Mouse (Mus musculus) lung, embryonic 15.5 days (tissue): ENCODE results near the gene Sox5. TPM values are rescaled to one million over a fixed set of nuclear protein-coding genes. Genes with fewer than 3 reads are reported as not detected.

Source experiments
- ATAC-seq: fragments of 200-750 bp; cut with Nextera tagmentation; 2 replicates; pipeline ENCODE4 v1.8.0; 2017; ENCODE audit warnings: moderate number of reproducible peaks, borderline replicate concordance; ENCODE audit not compliant: low FRiP score, low TSS enrichment; ENCODE audit errors: extremely low read depth
- H3K27ac ChIP-seq: fragments of 300-500 bp; sonication (generic); 2 replicates; pipeline ENCODE4 v1.5.1; 2015; ENCODE audit warnings: moderate library complexity, mild to moderate bottlenecking, inconsistent platforms
- H3K27me3 ChIP-seq: fragments of 300-500 bp; sonication (generic); 2 replicates; pipeline ENCODE4 v1.6.1; 2015; ENCODE audit warnings: inconsistent platforms
- H3K36me3 ChIP-seq: fragments of 300-500 bp; sonication (generic); 2 replicates; pipeline ENCODE4 v1.6.1; 2015; ENCODE audit warnings: inconsistent platforms
- H3K4me1 ChIP-seq: fragments of 300-500 bp; sonication (generic); 2 replicates; pipeline ENCODE4 v1.6.1; 2015; ENCODE audit warnings: inconsistent platforms
- H3K4me2 ChIP-seq: fragments of 300-500 bp; sonication (generic); 2 replicates; pipeline ENCODE4 v1.6.1; 2015; ENCODE audit warnings: inconsistent platforms, mild to moderate bottlenecking, moderate library complexity
- H3K4me3 ChIP-seq: fragments of 300-500 bp; sonication (generic); 2 replicates; pipeline ENCODE4 v1.5.1; 2015; ENCODE audit warnings: mild to moderate bottlenecking, inconsistent platforms
- H3K9ac ChIP-seq: fragments of 300-500 bp; sonication (generic); 2 replicates; pipeline ENCODE4 v1.6.1; 2015; ENCODE audit warnings: inconsistent platforms
- H3K9me3 ChIP-seq: fragments of 300-500 bp; sonication (generic); 2 replicates; pipeline ENCODE4 v1.6.1; 2016; ENCODE audit warnings: inconsistent platforms
- WGBS: fragments of 180-500 bp; shearing (Covaris S2); methylation state at CpG from one replicate; pipeline ENCODE4 v1.1.7; 2015; 5-methylcytosine and 5-hydroxymethylcytosine counted together
- polyA plus RNA-seq: library from polyadenylated mRNA; unstranded; fragments of >200 nt; fragmentation: Nextera tagmentation; extraction: Ambion mirVana; gene quantifications from 2 replicates; pipeline ENCODE4 v1.2.1, GENCODE M21; 2015

The Sox5 gene
- polyA plus RNA-seq, 1 experiment from 2014 or later: 23.7 TPM

DNA sequence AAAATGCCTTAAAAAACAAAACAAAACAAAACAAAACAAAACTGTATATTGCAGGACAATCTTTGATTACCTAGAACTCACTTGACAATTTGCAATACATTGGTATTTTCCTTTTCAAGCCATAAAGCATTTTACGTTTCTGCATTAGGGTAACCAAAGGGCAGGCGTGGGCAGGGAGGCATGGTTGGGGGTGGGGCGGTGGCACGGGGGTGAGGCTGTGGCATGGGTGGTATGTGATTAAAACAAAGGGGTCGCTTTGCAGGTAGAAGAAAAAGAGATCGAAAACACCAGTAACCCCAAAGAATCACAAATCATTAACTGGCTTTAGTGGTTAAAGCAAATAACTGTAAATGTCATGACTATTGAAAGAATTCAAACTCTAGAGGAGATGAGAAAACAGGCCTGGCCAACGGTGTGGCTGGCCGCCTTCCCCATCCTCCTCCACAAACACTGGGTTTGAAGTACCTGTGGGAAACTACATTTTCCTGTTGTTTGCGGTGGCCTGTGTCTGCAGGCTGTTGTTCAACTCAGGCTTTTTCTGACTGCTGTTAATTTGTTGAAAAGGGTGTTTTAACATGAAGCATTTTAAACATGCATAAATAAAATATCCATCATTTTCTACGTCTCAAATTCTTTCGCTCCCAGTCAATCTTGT lies 289.9 kb downstream of the Sox5 start:
- no peaks in the 10 kb centered on the region for H3K36me3 ChIP-seq
- ATAC-seq: peak; percentile 65; the same call in 1 of the 2 replicates
- H3K27ac ChIP-seq: peak overlapping the region; percentile 78
- H3K27me3 ChIP-seq: no peaks in the 10 kb centered on the region
- H3K4me2 ChIP-seq: no peak overlapping the region
- H3K4me3 ChIP-seq: no peak overlapping the region
- no peak overlapping the region for H3K9ac ChIP-seq
- H3K4me1 ChIP-seq: peaks cover 3% of the 10 kb centered on the region; the same call in 1 of the 2 replicates
- H3K9me3 ChIP-seq: peaks cover 4% of the 10 kb centered on the region; the same call in 1 of the 2 replicates
- WGBS: 41% methylated on average over 11 of the region's 11 CpGs

DNA sequence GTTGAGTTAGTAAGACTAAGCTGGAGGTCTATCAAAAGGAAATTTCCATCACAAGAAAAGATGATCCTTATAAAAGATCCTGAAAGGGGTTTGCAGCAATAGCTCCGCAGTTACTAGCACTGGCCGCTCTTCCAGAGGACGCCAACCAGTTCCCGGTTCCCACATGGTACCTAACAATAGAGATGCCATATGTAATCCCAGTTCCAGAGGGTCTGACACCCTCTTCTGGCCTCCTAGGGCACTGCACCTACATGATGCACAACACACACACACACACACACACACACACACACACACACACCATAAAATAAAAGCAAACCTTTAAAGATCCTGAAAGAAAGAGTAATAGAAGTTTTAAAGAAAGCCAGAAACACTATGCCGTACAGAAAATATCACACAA lies 290.9 kb downstream of the Sox5 start:
- Histone ChIP-seq H3K4me2 (no peak overlapping the region), H3K27me3 (no peaks in the 10 kb centered on the region), H3K9ac (no peak overlapping the region), H3K9me3 (peaks cover 4% of the 10 kb centered on the region; the same call in 1 of the 2 replicates), H3K4me1 (peaks cover 3% of the 10 kb centered on the region; the same call in 1 of the 2 replicates), H3K27ac (peak overlapping the region; percentile 59; the same call in 1 of the 2 replicates), H3K4me3 (no peak overlapping the region), H3K36me3 (no peaks in the 10 kb centered on the region)
- WGBS: 96% methylated on average over 5 of the region's 5 CpGs
- ATAC-seq: no peak

DNA sequence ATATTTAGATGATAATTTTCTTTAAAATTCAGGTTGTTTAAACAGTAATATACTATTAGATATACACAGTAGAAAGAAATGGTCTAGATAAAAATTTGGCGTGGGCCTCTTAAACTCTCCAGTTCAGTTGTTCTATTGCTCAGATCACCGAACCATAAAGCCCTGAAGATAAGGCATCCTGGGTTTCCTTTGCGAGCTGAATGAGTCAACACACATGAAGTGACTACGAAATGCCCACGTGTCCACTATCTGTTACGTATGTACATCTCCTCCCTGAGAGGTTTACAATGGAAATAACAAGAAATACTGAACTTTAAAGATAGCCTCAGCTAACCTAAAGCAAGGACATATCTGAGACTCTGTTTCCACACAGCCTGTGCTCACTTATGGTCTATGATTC lies 296.2 kb downstream of the Sox5 start:
- H3K4me2 ChIP-seq: no peak overlapping the region
- WGBS: 81% methylated on average over 6 of the region's 6 CpGs
- no peak for ATAC-seq

DNA sequence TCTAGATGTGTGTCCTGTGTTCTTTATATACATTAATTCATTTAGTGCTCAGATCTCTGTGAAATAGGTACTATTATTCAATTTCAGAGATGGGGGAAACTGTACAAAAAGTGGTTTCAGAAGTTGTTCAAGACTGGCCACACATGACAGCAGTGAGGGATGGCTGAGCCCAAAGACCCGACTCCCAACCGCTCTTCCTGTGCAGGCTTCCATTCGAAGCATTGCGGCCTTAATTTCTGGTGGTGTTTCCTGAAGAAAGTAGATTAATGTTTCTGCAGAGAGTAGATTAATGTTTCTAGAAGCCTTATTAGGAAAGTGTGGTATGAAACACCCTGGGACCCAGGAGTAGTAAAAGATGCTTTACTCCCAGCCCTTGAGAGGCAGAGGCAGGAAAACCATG lies 298.6 kb downstream of the Sox5 start:
- no peak overlapping the region for H3K9ac ChIP-seq
- no peak overlapping the region for H3K27ac ChIP-seq
- peaks cover 4% of the 10 kb centered on the region; the same call in 1 of the 2 replicates for H3K9me3 ChIP-seq
- H3K4me1 ChIP-seq: no peaks in the 10 kb centered on the region
- no peak overlapping the region for H3K4me2 ChIP-seq
- no peak overlapping the region for H3K4me3 ChIP-seq
- no peaks in the 10 kb centered on the region for H3K36me3 ChIP-seq
- no peak for ATAC-seq
- 63% methylated on average over 4 of the region's 4 CpGs for WGBS
- no peaks in the 10 kb centered on the region for H3K27me3 ChIP-seq

More for the DNA sequence above, 296.2 kb downstream of the Sox5 start:
- no peak overlapping the region for H3K27ac ChIP-seq
- H3K4me3 ChIP-seq: no peak overlapping the region
- H3K9me3 ChIP-seq: peaks cover 4% of the 10 kb centered on the region; the same call in 1 of the 2 replicates
- no peaks in the 10 kb centered on the region for H3K4me1 ChIP-seq
- no peak overlapping the region for H3K9ac ChIP-seq
- no peaks in the 10 kb centered on the region for H3K36me3 ChIP-seq
- no peaks in the 10 kb centered on the region for H3K27me3 ChIP-seq

DNA sequence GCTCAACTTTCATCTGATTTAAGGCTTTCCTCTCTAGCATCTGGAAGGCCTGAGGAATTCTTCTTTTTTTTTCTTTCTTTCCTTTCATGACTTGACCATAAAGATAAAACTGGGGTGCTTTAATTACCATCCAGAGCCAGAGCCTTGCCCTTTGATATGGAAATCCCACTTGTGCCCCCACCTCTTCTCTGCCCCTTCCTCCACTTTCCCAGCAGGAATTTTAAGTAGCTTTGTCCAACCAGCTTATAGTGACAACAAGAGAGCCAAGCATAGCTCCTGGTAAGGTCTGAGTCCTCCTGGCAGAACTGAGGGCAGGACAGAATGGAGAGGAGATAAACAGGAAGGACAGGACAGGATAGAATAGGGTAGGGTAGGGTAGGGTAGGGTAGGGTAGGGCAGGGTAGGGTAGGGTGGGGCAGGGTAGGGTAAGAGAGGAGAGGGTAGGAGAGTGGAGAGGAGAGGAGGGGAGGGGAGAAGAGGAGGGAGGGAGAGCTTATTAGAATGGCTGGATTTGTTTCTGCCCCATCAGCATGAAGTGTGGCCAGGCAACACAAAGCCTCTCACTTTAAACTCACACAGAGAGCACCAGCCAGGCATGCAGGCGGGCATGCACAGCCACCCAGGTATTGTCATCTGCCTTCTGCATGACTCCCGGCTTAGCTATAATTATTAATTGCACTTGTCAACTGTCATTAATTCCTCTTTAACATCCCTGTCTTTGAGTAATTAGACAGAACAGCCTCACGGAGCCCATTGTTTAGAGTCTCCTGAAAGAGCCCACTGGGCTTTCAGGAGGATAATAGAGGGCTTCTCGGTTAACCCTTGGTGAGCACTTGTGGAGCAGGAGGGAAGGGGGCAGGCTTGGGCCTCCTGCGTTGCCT lies 300.9 kb downstream of the Sox5 start:
- Histone ChIP-seq H3K27ac (no peak overlapping the region), H3K27me3 (no peaks in the 10 kb centered on the region), H3K4me2 (no peak overlapping the region), H3K4me3 (no peak overlapping the region), H3K9me3 (no peaks in the 10 kb centered on the region), H3K9ac (no peak overlapping the region), H3K36me3 (no peaks in the 10 kb centered on the region), H3K4me1 (no peaks in the 10 kb centered on the region)
- WGBS: 34% methylated on average over 5 of the region's 5 CpGs
- 0 out of 2 replicates have a peak, but pooled peaks have one; percentile 35 for ATAC-seq

DNA sequence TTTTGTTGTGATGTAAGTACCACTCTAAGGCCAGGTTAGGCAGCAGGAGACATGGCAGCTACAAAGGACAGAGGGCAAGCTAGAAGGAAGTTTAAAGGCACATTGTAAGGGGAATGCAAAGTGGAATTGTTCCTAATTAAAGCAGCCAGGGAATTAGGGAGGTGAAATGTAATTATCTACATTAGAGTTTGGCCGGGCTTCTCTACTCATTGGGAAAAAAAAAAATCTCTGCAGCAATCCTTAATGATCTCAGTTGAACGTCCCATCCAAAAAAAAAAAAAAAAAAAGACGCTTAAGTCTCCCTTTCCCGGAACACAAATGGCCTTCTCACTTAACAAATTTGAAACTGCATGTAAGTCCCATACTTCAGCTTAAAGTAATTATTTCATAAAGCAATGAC lies 301.9 kb downstream of the Sox5 start:
- H3K36me3 ChIP-seq: no peaks in the 10 kb centered on the region
- H3K9me3 ChIP-seq: no peaks in the 10 kb centered on the region
- H3K9ac ChIP-seq: no peak overlapping the region
- no peak overlapping the region for H3K4me2 ChIP-seq
- no peak overlapping the region for H3K4me3 ChIP-seq
- no peak overlapping the region for H3K27ac ChIP-seq
- no peak for ATAC-seq
- no peaks in the 10 kb centered on the region for H3K4me1 ChIP-seq
- WGBS: 48% methylated on average over 4 of the region's 4 CpGs
- H3K27me3 ChIP-seq: no peaks in the 10 kb centered on the region

DNA sequence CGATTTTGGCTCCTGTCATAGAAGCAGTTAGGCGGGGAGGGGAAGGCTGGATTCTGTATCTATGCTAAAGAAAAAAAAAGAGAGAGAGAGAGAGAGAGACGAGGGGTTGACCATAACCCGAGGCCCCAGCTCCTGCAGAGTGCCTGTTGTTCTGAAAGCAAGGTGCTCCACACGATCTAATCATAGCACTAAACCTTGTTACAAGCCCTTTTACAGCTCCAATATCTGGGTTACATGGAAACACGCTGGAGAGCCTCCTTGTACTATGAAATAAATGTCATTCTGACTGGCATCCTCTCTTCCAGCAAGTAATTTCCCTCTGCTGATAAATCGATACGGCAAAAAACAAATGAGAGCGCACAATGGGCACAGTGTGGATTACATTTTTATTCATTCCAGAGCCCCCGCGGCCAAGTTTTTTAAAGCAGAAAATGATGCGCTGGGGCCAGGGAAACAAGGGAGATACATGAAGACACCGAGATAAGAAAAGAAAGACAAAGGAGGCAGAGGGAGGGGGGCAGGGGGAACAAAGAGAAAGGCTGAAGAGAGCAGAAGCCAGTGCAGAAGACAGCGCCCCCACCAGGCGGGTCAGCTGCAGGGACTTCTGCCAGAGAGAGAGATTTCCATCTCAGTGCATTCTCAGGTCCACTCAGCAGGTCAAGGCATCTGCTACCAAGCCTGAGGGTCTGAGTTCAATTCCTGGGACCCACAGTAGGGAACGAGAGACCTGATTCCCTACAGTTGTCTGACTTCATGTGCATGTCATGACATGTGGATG lies 304.3 kb downstream of the Sox5 start:
- no peak overlapping the region for H3K4me3 ChIP-seq
- no peak overlapping the region for H3K4me2 ChIP-seq
- no peak overlapping the region for H3K9ac ChIP-seq
- no peak overlapping the region for H3K27ac ChIP-seq
- no peak for ATAC-seq
- H3K27me3 ChIP-seq: no peaks in the 10 kb centered on the region
- no peaks in the 10 kb centered on the region for H3K4me1 ChIP-seq
- 72% methylated on average over 16 of the region's 16 CpGs for WGBS
- no peaks in the 10 kb centered on the region for H3K9me3 ChIP-seq
- H3K36me3 ChIP-seq: no peaks in the 10 kb centered on the region

DNA sequence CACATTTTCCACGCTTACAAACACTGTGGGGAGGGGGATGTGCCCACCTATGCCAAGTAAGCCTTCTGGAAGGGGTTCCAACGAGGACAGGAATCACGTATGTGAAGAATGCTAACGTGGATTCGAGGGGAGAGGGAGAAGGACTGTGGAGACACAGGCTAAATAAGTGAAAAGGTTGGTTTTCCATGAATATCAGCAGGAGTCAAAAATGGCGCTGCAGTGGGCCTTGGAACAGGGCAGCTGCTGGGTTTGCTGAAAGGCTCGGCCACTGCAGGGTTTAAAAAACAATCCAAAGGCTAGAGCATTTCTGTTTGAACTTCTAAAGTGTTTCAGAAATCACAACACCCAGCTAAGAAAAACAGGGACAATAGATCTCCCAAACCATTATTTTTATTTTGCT lies 308.3 kb downstream of the Sox5 start:
- Histone ChIP-seq H3K4me2 (no peak overlapping the region), H3K4me1 (no peaks in the 10 kb centered on the region), H3K27ac (no peak overlapping the region), H3K9me3 (no peaks in the 10 kb centered on the region), H3K9ac (no peak overlapping the region), H3K27me3 (no peaks in the 10 kb centered on the region), H3K4me3 (no peak overlapping the region), H3K36me3 (no peaks in the 10 kb centered on the region)
- 88% methylated on average over 7 of the region's 7 CpGs for WGBS
- ATAC-seq: no peak

DNA sequence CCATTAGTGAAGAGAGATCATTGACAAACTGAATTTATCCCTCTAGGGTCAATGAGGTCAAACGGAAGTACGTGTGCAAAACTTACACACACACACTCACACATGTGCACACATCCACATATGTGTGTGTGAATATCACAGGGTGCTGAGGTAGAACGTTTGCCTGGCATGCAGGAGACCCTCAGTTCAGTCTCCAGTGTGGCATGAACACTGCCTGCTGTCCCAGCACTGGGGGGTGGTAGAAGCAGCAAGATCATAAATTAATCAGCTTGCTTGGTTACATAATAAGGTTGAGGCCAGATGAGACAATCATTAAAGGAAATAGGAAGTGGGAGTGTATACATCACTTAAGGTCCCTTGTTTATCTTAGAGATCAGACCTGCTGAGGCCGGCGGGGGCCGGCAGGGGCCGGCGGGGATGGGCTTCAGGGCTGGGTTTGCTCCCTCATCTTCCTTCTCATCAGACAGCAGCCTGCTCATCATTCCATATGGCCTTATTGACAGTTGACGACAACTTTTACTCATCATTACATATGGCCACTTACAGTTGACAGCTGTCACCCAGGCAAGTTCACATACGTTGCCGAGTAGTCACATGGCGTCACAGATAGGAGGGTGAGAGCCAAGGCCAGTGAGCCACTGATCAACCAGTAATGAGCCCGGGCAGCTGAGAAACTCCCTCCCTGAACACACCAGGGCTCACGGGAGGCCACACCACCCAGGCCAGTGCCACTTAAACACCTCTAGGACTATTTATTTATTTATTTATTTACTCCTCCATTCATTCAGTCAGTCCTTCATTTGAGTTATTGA lies 309.5 kb downstream of the Sox5 start:
- Histone ChIP-seq H3K9ac (no peak overlapping the region), H3K36me3 (no peaks in the 10 kb centered on the region), H3K4me3 (no peak overlapping the region), H3K4me1 (no peaks in the 10 kb centered on the region), H3K27ac (no peak overlapping the region), H3K27me3 (no peaks in the 10 kb centered on the region), H3K9me3 (no peaks in the 10 kb centered on the region), H3K4me2 (no peak overlapping the region)
- 42% methylated on average over 14 of the region's 14 CpGs for WGBS
- no peak; the same call in 1 of the 2 replicates for ATAC-seq

DNA sequence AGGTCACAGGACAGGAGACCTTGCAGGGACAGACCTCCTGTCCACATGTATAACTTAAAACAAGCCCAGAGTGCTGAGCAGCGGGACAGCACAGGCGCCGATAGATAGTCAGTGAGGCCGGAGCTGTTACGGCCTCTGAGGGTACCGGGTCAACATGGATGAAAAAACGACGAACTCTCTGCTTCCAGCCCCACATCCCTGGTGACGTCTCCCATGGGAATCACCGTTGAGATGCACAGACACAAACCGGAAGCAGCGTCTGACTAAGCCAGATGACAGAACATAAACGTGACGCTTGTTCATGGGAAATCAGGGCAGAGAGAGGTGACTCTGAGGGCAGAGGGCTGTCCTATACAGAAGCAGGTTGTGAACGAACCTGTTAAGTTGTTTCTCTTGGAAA lies 315.1 kb downstream of the Sox5 start:
- Histone ChIP-seq H3K27ac (no peak overlapping the region), H3K9me3 (no peaks in the 10 kb centered on the region), H3K36me3 (no peaks in the 10 kb centered on the region), H3K27me3 (no peaks in the 10 kb centered on the region), H3K4me3 (no peak overlapping the region), H3K9ac (no peak overlapping the region), H3K4me2 (no peak overlapping the region), H3K4me1 (no peaks in the 10 kb centered on the region)
- 54% methylated on average over 15 of the region's 15 CpGs for WGBS
- no peak for ATAC-seq

DNA sequence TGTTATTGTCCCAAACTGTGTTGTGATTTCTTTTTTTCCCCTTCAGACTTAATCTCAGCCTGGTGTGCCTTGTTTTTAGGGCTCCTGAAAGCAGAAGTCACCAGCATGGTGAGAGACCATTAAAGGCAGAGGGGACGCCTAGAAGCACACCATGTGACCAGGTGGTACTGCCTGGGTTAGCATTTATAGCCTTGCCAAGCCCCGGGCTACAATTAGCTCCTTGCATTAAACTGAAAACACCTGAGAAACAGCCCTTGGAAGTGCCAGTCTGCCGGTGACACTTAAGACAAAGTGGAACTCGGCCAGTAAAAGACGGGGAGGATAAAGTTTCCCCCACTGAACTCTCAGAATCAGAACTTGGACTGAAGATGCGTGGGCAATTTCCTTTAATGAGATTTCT lies 318.1 kb downstream of the Sox5 start:
- ATAC-seq: no peak
- Histone ChIP-seq H3K4me2 (no peak overlapping the region), H3K9me3 (no peaks in the 10 kb centered on the region), H3K4me1 (no peaks in the 10 kb centered on the region), H3K4me3 (no peak overlapping the region), H3K9ac (no peak overlapping the region), H3K27me3 (no peaks in the 10 kb centered on the region), H3K36me3 (no peaks in the 10 kb centered on the region), H3K27ac (no peak overlapping the region)
- 82% methylated on average over 6 of the region's 6 CpGs for WGBS
